Mouse (Mus musculus) embryonic stem cell, embryonic (primary cell): ENCODE data around the gene Svbp.

Experiments
- CTCF ChIA-PET, 4 experiments: fragments of 300-600 bp in 2 of 4; fragments of 350-600 bp in 2 of 4; sonication (Branson Sonifier 250); formaldehyde crosslinking; loops; one replicate each; lab custom pipeline; 2022; ENCODE audit warnings: inconsistent platforms in 2 of 4; lab: Charles Lee
- POLR2A ChIA-PET, 4 experiments: fragments of 300-600 bp in 2 of 4; fragments of 350-600 bp in 2 of 4; sonication (Branson Sonifier 250); formaldehyde crosslinking; loops; one replicate each; lab custom pipeline; 2022; ENCODE audit warnings: antibody characterized with exemption in 4 of 4, inconsistent platforms in 1 of 4; lab: Charles Lee

Svbp gene

DNA sequence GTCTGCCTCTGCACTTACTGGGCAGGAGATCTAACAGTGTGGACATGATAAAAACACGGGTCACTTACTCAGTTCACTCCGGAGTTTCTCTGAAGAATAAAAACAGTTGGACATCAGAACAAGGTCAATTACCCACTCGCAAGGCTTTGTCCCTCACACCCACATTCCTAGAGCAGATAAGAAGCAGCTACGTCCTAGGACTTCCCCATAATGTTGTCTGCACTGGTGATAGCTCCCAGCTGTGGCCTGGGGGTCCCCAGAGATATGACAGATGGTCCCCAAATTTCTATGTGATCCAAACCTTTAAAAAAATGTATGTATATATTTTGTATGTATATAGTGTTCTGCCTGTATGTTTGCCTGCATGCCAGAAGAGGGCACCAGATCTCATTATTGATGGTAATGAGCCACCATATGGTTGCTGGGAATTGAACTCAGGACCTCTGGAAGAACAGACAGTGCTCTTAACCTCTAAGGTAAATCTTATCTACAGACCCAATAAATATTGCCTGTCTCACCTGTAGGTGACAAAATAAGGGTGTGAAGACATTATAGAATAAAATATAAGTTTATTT, 14.9 kb upstream of the Svbp start:
- ChIA-PET POLR2A (interaction anchor here in 2 of 4 experiments (0.9 to 1.5 kb wide), 3 partner anchors 10 to 72 kb away, joined by 3 to 4 read pairs (median 3); partner anchors contain the start of gene Slc2a1 (in 1 of the 2)), CTCF (interaction anchor here in 1 of 4 experiments (2.0 kb wide), 1 partner anchor 10 kb away, joined by 6 read pairs; no protein-coding TSS in a partner anchor)

DNA sequence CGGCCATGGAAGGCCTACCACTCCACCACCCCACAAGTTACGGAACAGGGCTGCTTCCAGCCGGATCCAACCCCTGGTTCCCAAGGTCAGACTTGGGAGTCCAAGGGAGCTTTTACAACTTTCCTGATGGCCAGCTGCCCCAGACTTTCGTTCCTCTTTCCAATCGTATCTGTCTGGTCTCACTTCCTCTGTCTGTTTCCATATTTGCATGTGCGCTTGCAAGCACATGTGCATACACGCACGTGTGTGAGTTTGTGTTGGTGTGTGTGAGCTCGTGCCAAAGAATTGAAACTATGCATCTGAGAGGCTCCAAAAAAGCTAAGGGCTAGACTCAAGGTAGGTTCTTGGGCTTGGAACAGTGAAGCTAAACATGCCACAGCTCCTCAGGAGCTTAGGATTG, 13.7 kb upstream of the Svbp start:
- POLR2A ChIA-PET: interaction anchor here in 2 of 4 experiments (0.6 to 1.3 kb wide), 4 partner anchors 8 to 58 kb away, joined by 3 to 4 read pairs (median 4); no protein-coding TSS in a partner anchor
- CTCF ChIA-PET: interaction anchor here in 2 of 4 experiments (0.8 to 1.8 kb wide), 3 partner anchors 22 to 178 kb away, joined by 3 to 5 read pairs (median 3); no protein-coding TSS in a partner anchor

DNA sequence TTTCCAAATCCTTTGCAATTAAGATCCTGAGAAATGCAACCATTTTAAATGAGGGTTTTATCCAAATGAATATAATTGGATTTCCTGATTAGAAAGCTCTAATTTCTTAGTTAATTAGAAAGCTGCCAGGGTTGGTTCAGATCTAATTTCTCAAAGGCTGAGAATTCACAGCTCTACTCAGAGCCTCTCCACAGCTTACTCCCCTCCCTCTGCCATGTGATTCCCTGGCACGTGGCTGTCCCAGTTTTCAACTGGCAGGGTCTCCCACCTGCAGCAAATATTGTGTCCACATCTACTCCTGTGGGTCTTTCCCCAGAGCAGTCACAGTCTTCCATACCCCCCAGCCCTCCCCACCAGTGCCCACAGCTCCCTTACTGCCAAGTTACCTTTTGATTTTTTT, 11.6 kb upstream of the Svbp start:
- POLR2A ChIA-PET: interaction anchor here in 3 of 4 experiments (0.7 to 2.1 kb wide), 6 partner anchors 10 to 75 kb away, joined by 3 to 6 read pairs (median 3); partner anchors contain the start of genes Slc2a1 (in 1 of the 3) and Svbp (in 1 of the 3)
- CTCF ChIA-PET: interaction anchor here in 2 of 4 experiments (0.6 to 1.7 kb wide), 4 partner anchors 20 to 818 kb away, joined by 3 to 4 read pairs (median 3); no protein-coding TSS in a partner anchor

DNA sequence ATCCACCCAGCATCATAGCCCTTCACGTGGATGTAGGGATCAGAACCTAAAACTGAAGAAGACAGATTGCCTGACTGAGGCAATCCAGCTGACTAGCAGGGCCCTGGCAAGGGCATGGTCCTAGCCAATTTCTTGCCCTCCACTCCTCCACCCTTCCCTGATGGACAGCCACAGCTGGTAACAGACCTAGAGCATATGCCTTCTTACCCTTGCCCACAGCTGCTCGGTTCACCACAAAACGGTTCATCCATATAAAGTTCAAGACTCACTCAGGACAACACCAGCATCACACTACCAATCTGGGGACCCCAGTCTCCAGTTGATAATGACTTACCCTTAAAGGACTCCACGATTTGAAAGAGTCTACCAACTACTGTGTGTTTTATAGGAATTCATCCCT, 9.3 kb upstream of the Svbp start:
- CTCF ChIA-PET: interaction anchor here in 2 of 4 experiments (0.5 to 1.1 kb wide), 2 partner anchors 77 to 184 kb away, joined by 4 read pairs; partner anchors contain the start of gene Slc2a1 (in 1 of the 2)
- POLR2A ChIA-PET: no interaction called here

DNA sequence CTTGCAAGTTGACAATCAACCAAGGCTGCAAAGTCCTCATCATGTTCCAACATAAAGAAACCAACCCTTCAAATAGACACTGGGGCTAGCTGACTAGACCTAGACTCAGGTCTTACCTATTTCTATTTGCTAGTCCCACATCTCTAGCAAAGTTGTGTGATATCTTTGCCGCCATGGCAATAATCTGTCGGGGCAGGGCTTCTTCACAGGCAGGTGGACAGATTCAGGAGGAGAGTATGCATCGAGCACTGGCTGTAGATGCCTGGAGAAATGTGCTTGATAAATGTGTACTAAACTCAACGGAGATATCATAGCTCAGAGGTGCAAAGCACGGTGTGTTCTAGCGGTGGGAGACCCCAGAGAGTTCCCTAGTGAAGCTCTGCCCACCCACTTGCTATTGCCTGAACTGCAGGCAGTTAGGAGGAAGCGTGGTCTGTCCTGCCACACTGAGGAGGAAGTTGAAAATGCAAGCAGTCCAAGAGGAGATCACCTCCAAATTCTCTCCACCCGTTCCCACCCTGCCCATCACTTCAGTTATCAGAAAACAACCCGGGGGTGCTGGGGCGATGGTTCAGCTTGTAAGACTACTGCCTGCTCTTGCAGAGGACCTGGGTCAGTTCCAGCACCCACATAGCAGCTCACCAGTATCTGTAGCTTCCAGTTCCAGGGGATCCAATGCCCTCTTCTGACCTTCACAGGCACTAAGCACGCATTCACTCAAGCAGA, 6.9 kb upstream of the Svbp start:
- CTCF ChIA-PET: interaction anchor here in 1 of 4 experiments (0.7 to 1.5 kb wide), 2 partner anchors 46 to 1116 kb away, joined by 3 read pairs; no protein-coding TSS in a partner anchor

DNA sequence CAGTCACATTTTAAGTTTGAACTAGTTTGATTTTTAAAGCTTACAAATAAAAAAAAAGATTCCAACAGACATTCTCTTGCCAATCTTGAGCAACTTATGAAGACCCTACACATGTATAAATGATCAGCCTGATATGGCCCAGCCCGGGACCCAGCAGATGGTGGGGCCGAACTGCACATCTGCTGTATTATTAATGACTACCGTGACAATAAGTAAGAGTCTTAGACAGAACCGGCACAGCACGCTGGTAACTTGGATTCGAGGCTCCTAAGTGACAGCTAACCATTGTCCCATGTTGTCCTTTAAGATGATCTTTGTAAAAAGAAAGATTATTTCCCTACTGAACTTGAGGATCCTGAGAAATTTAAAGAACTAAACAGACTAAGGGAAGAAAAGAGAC, 5.7 kb upstream of the Svbp start:
- ChIA-PET POLR2A (no interaction called here), CTCF (interaction anchor here in 2 of 4 experiments (0.7 to 1.1 kb wide), 2 partner anchors 32 to 45 kb away, joined by 3 to 7 read pairs; no protein-coding TSS in a partner anchor)

More for the DNA sequence above, 6.9 kb upstream of the Svbp start:
- POLR2A ChIA-PET: interaction anchor here in 2 of 4 experiments (0.6 to 0.7 kb wide), 2 partner anchors 40 to 130 kb away, joined by 3 read pairs; no protein-coding TSS in a partner anchor

DNA sequence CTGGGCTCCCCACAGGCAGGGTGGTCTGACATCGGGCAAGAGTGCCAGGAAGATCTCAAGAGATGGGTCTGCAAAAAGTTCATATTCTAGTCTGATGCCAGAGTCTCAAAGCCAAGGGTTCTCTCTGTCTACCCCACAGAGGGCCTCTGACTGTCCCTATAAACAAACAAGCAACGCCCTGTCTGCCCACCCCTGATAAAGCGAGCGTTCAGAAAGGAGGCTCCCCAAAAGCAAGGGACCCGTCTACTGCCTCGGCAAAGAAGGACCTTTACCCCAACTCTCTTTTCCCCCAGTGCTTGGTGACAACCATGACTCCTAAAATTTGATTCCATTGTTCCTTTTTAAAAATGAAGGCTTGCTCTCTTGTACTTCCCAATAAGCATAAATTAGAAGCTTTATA, 5.2 kb upstream of the Svbp start, which contains the start of gene Ermap:
Ermap (minus strand) TSS at position 148 of the 400 bp plus-strand sequence.
- CTCF ChIA-PET: interaction anchor here in 3 of 4 experiments (0.7 to 1.1 kb wide), 3 partner anchors 33 to 77 kb away, joined by 3 to 7 read pairs (median 4); no protein-coding TSS in a partner anchor
- POLR2A ChIA-PET: interaction anchor here in 1 of 4 experiments (1.1 kb wide), 1 partner anchor 24 kb away, joined by 3 read pairs; no protein-coding TSS in a partner anchor

DNA sequence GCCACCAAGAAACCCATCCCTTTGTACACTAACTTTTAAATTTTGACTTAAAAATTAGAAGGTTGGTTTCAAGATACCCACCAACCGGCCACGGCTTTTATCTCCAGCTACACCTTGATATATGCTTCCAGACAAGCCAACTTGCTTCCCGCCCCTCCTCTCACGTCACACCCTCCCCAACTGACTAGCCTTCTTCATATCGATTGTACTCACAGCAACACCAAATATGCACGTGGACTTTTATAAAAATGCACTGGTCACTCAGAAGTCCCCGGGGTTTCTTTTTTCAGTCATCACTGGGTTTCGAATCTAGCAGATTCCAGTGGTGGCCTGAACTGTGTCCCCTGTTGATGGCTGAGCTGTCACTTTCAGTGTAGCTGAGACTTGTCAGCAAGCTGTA, 4.5 kb upstream of the Svbp start:
- ChIA-PET CTCF (interaction anchor here in 3 of 4 experiments (0.7 to 1.1 kb wide), 4 partner anchors 14 to 77 kb away, joined by 3 to 8 read pairs (median 4); partner anchors contain the start of gene Tmem269 (in 1 of the 3)), POLR2A (interaction anchor here in 1 of 4 experiments (1.1 kb wide), 1 partner anchor 24 kb away, joined by 3 read pairs; no protein-coding TSS in a partner anchor)

DNA sequence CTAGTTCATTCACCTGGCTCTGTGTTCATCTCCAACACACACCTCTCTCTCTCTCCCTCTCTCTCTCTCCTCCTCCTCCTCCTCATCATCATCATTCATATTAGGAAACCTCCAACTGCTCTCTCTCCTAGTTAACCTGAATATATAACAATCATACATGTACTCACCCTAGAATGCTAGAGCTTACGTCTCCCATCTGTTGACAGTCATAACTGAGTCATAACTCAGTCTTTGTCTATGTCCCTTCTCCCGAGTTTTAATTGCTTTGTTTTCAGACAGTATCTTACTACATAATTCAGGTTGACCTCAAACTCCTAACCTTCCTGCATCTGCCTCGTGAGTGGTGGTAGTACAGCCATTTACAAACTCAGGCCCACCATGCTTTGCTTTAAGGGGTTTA, 3.8 kb upstream of the Svbp start:
- POLR2A ChIA-PET: interaction anchor here in 1 of 4 experiments (1.5 kb wide), 1 partner anchor 45 kb away, joined by 3 read pairs; no protein-coding TSS in a partner anchor
- CTCF ChIA-PET: interaction anchor here (0.7 to 1.1 kb wide), 4 partner anchors 13 to 440 kb away, joined by 3 to 8 read pairs (median 3); partner anchors contain the start of gene Tmem269 (in 1 of the 4)

DNA sequence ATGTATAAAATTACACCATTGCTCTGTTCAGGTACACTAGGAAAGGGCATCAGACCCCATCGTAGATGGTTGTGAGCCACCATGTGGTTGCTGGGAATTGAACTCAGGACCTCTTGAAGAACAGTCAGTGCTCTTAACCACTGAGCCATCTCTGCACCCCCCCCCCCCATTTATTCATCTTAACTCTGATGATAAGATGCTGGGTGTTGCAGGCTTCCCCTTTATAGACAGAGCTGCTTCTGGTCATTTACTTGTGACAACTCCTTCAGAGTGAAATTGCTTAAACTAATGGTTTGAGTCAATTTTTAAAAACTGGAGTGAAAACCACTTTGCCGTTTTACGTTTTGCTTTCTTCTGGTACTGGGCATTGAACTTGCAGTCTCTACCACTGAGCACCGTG, 2.3 kb upstream of the Svbp start:
- ChIA-PET CTCF (interaction anchor here in 1 of 4 experiments (0.7 kb wide), 1 partner anchor 111 kb away, joined by 8 read pairs; no protein-coding TSS in a partner anchor), POLR2A (interaction anchor here in 1 of 4 experiments (0.8 to 1.7 kb wide), 7 partner anchors 9 to 50 kb away, joined by 3 to 6 read pairs (median 4); partner anchors contain the start of genes AU022252 and P3h1)

DNA sequence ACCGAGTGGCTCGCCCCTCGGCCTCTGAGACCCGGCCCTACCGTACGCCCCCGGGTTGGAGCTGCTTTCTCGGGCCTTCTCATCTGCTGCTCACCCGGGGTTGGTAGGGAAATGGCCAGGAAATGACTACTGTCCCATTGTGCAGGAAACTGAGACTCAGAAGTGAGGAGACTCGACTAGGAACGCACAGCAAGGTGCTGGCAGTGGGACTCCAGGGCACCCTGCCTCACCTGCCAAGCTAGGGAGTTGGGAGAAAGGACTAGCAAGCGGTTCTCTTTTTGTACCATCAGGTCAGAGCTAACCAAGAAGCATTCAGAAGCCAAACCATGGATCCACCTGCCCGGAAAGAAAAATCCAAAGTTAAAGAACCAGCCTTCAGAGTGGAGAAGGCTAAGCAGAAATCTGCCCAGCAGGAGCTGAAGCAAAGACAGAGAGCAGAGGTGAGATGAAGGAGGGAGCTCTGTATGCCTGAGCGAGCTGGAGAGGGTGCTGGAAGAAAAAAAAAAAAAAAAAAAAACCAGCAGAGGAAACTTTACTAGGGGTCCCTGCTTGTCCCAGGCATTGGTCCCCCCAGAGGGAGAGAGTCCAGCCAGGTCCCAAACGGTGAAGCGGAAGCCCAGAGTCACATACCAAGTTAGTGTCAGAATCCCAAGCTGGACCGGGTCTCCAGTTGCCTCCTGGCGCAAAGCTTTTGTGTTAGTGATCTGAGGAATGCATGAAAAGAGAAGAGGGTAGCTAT, 645 bp downstream of the Svbp start:
- CTCF ChIA-PET: interaction anchor here in 3 of 4 experiments (0.6 to 2.5 kb wide), 16 partner anchors 8 to 583 kb away, joined by 3 to 18 read pairs (median 4); no protein-coding TSS in a partner anchor
- POLR2A ChIA-PET: interaction anchor here (0.6 to 2.0 kb wide), 44 partner anchors 8 to 1468 kb away, joined by 3 to 14 read pairs (median 4); partner anchors contain the start of genes AU022252 (in 2 of the 4), P3h1 (in 2 of the 4), Slc2a1 (in 2 of the 4) and Ybx1 (in 2 of the 4)

DNA sequence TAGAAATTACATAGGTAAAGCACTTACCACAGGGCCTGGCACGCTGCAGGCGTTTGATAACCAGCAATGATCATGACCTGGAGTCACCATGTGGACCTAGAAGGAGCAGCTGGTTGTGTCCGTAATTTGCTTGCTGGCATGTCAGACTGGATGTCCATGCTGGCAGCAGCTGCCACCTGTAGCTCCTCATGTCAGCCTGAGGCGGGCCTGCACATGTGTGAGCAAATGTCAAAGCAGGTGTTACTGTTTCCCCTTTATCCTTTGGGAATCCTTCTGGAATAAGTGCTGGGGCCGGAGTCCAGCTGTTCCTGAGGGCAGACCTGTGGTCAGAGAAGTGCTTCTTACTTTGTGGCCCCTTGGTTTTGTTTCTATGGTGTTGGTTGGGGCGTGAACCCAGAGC, 3.0 kb downstream of the Svbp start:
- ChIA-PET CTCF (interaction anchor here in 1 of 4 experiments (0.6 to 0.9 kb wide), 3 partner anchors 13 to 233 kb away, joined by 3 to 4 read pairs (median 3); no protein-coding TSS in a partner anchor), POLR2A (interaction anchor here in 2 of 4 experiments (0.8 to 2.0 kb wide), 4 partner anchors 34 to 209 kb away, joined by 3 to 6 read pairs (median 4); partner anchors contain the start of genes AU022252 (in 1 of the 2) and P3h1 (in 1 of the 2))

DNA sequence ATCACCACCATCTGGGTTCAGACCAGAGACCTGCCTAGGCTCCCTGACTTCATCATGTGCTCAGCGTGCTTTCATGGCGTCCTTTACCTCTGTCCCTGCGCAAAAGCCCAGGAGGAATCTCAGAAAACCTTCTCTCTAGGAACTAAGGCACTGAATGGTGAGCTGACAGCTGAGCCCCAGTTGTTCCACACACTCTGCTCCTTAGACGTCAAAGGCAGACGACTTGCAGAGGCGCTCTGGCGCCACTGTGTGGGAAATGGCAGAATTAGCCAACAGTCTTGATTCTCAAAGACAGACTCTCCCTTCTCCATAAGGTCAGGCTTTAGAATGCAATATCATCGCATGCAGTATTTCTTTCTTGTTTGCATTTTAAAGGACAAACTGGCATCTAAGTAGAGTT, 9.6 kb downstream of the Svbp start:
- POLR2A ChIA-PET: interaction anchor here in 2 of 4 experiments (0.6 to 2.2 kb wide), 5 partner anchors 9 to 435 kb away, joined by 3 to 5 read pairs (median 4); partner anchors contain the start of genes AU022252 (in 1 of the 2), P3h1 (in 1 of the 2) and Slc2a1 (in 1 of the 2)
- CTCF ChIA-PET: interaction anchor here (0.6 to 2.1 kb wide), 29 partner anchors 9 to 626 kb away, joined by 3 to 13 read pairs (median 5); partner anchors contain the start of genes AU022252 (in 1 of the 4), P3h1 (in 1 of the 4), Svbp (in 1 of the 4) and Tmem269 (in 1 of the 4)

DNA sequence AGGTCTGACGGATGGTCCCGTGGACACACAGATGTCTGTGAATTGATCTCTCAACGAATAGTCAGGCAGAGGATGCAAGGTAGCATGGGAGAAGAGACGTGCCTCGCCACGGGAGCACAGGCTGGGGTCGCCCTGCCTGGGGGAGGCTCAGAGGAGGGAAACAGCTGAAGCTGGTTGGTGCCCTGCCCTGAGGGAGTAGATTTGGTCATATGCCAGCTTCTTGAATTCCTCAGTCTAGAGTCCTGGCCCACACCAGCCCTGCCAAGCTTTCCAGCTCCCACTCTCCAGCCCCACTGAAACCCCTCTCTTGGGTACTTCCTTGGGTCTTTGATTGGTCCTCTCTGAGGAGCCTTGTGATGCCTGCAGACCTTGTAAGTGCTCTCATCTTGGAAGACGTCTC, 21.6 kb downstream of the Svbp start:
- ChIA-PET POLR2A (interaction anchor here in 2 of 4 experiments (0.6 to 3.4 kb wide), 2 partner anchors 16 to 21 kb away, joined by 3 to 28 read pairs; partner anchors contain the start of genes AU022252 (in 1 of the 2) and P3h1 (in 1 of the 2)), CTCF (interaction anchor here in 1 of 4 experiments (1.6 kb wide), 1 partner anchor 59 kb away, joined by 3 read pairs; no protein-coding TSS in a partner anchor)

DNA sequence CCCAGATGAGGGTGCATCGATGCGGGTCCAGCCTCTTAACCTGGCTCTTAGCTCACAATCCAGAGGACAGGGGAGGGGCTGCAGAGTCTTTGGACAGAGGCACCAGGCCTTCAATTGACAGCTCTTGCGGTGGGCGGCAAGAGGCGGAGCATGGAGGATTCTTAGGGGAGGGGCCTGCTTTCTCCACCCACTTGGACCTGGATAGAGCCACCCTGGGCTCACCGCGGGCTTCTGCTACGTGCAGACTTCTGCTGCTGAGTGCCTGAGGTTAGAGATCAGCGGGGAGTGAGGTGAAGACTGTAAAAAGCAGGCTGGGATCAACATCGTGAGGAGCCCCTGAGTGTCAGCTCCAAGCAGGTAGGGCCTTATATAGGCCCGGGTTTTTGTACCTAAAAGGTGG, 23.1 kb downstream of the Svbp start, which contains the start of gene Tmem269:
Tmem269 (minus strand) TSS at position 49 of the 400 bp plus-strand sequence.
- POLR2A ChIA-PET: interaction anchor here in 2 of 4 experiments (0.6 to 8.0 kb wide), 20 partner anchors 12 to 353 kb away, joined by 3 to 64 read pairs (median 4); partner anchors contain the start of genes AU022252 (in 2 of the 2), P3h1 (in 2 of the 2), Slc2a1 (in 1 of the 2) and Svbp (in 1 of the 2)

More for the DNA sequence above, 23.1 kb downstream of the Svbp start, which contains the start of gene Tmem269:
- CTCF ChIA-PET: interaction anchor here in 3 of 4 experiments (0.6 to 2.5 kb wide), 10 partner anchors 12 to 605 kb away, joined by 3 to 9 read pairs (median 4); no protein-coding TSS in a partner anchor
